Mouse (Mus musculus) gastrocnemius, postnatal 25 days (tissue): Measurements from ENCODE around the gene Serp2. TPM values are rescaled to one million over a fixed set of nuclear protein-coding genes. Genes with fewer than 3 reads are reported as not detected.
"Not testable (repeated sequence)": the region's sequence is repeated elsewhere in the genome, so short reads cannot be mapped to it uniquely, and the experiment has no call there.

Source experiments
- DNase-seq: peaks from one replicate; pipeline ENCODE4 v3.0.0; 2022
- total RNA-seq, 2 experiments: library from RNA; stranded (reverse); gene quantifications; 1 replicate in 1 of 2; 2 replicates in 1 of 2; pipeline ENCODE4 v1.2.3; 2021

The Serp2 gene
- total RNA-seq, 2 experiments from 2014 or later: 0.64 to 0.94 TPM

DNA sequence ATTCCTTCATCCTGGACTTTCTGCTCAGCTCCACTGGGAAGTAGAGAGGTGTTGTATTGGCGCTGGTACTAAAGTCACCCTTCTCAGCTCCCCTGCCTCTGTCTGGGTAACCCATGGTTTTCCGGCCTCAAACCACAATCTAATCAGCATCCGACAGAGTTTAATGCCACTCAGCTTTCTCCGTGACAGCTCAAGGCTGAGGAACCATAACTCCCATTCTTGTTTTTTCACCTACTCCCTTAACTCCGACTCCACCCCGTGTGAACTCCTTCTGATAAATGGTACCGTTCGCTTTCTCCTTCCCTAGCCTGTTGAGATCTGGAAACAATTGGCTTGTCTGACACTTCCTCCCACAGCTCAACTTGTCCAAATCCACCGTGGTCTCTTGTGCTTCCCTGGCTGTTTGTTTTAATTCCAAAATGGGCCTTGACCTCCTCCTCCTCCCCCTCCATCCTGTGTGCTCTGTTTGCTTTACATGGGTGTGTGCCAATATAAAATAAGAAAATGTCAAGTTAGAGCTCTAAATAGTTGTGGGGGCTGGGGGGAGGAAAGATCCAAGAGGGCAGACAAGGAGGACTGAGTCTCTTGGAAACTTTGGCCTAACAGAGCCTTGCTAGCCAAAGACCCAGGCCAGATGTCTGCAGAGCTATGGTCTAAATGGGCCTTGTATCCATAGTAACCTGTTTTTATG is 12.7 kb upstream of the Serp2 start:
- no peak for DNase-seq

GRCm38 (mm10) chr14:76568548-76568947 is 11.9 kb upstream of the Serp2 start:
- no peak for DNase-seq

DNA sequence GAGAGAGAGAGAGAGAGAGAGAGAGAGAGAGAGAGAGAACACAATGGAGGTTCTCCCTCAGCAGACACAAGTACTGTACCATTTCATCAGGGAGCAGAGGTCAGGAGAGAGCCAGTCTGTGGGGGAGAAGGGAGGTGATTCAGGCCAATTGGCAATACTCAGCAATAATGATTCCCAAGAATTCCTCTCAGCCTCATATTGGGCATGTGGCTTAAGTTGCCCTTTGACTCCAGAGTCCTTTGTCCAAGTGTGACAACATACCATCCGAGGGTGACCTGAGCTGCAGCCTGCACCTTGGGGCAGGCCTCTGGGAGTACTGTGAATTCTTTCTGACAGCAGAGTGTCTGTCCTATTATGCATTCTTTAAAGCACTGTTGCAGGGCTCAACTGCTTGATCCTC is 10.6 kb upstream of the Serp2 start:
- no peak for DNase-seq

GRCm38 (mm10) chr14:76566711-76567110 is 10.0 kb upstream of the Serp2 start:
- no peak for DNase-seq

DNA sequence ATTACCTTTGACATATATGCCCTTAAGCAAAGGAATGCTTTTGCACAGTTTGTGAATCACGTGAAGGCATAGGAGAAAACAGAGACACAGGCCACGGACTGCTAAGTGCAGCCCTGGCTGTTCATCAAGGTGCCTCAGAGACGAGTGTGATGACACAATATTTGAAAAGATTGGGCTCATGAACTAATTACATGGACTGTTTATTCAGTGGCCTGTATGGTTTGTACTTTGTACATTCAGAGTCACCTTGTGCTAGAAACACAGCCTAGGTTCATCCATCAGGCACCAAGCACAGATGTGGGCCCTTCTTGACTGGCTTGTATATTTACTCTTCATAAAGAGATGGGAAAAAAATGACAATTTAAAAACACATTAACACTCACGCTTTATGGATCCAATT is 9.5 kb upstream of the Serp2 start:
- no peak for DNase-seq

GRCm38 (mm10) chr14:76559208-76559607 is 2.5 kb upstream of the Serp2 start:
- DNase-seq: no peak

GRCm38 (mm10) chr14:76558171-76558570 is 1.5 kb upstream of the Serp2 start:
- not testable (repeated sequence) for DNase-seq

DNA sequence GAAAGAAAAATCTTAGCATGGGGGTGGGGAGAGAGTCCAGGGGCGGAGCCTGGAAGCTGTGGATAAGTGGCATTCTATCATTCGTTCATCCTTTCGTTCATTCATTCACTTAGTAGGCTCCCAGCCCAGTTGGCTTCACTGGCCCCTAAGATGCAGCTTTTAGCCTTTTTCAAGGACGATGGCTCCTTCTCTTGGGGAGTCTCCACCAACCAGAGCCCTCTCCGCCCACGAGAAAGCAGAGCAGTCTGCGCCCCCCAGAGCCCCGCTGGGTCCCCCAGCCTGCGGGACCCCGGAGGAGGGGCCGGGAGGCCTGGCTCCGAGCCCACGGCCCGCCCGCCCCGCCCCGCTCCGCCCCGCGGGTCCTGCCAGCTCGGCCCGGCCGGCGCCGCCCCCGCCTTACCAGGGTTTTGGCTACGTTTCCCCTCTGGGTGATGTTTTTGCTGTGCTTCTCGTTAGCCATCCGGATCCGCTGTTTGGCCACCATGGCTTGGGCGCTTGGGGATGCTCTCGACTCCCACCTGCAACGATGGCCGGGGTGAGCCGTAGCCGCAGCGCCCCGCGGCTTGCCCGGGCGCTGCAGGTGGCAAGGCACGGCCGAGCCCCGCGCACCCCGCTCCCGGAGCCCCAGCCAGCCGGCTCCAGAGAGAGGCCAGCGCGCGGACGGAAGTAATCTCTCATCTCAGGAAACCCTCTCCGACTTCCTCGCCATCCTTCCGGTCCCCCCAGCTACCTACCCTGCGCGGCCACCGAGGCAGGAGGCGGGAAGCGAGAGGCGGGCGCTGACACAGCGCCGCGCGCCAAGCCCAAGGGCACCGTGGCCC is 448 bp downstream of the Serp2 start:
- peak; percentile 58 for DNase-seq

GRCm38 (mm10) chr14:76555263-76556030 is 1.2 kb downstream of the Serp2 start:
- no peak for DNase-seq

- no peak for DNase-seq
Observed at GRCm38 (mm10) chr14:76544136-76544535, 12.6 kb downstream of the Serp2 start.

- DNase-seq: no peak
Observed at GRCm38 (mm10) chr14:76541341-76541740, 15.3 kb downstream of the Serp2 start.

- DNase-seq: no peak
Observed at GRCm38 (mm10) chr14:76540005-76540670, 16.6 kb downstream of the Serp2 start.

DNA sequence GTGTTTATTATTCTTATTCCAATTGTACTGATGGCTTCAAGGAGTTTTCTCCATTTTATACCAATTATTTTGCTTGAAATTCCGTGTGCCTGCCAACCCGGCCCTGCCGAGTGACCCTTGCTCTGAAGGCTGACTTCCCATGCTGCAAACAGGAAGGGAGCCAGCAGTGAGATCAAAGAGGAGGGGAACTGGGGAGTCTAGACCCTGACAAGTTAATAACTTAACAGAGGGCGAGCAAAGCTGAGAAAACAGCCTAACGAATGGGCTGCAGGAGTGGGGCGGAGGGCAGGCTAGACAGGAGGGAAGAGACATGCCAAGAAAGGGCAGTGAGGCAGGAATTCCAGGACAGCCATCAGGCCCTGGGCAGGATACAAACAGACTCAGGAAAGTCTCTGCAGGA is 19.8 kb downstream of the Serp2 start:
- no peak for DNase-seq

DNA sequence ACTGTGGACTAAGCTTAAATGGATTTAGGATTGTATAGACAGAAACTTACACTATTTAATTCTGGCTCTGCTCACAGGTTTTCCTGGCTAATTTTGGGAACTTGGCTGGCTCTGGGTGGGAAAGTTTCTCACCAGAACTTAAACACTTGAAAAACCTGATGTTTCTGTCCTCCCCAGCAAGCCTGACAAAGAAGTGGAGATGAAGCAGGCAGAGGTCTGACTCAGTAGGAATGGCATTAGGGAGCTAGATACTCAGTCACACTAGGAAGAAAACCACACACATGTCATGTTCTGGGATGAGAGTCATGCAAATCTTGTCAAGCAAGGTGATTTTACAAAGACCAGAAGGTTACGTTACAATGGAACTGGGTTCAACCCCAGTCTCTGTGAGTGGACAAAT is 21.6 kb downstream of the Serp2 start:
- DNase-seq: no peak

GRCm38 (mm10) chr14:76533170-76533815 is 23.4 kb downstream of the Serp2 start:
- DNase-seq: no peak

GRCm38 (mm10) chr14:76532257-76533169 is 24.2 kb downstream of the Serp2 start:
- no peak for DNase-seq

DNA sequence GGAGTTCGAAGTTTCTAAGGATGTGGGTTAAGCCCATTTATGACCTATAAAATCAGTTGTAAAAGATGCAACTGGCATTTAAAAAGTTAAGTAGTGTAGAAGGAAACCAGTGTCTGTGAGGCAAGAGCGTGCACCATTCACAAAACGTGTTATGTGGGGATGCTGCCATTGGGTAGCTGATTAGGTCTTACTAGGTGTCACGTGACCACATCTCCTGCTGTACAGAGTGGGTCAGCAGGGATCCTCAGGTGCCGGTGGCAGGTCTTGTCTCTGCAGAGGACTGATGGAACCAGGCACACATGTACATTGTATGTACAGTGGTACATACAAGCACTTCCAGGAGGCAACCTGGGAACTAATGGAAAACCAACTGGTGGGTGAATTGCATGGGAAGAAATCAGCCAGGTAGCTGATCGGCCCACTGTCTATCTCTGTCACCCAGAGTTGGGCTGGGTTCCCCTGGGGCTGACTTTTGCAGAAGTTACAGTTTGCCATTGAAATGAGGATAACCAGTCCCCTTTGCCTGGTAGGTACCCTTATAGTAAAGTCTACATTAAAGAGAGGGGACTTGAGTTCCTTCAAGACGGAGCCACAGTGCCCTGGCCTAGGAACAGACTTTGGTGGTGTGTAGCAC is 25.5 kb downstream of the Serp2 start:
- no peak for DNase-seq

- peak; percentile 40 for DNase-seq
Observed at GRCm38 (mm10) chr14:76528641-76529040, 28.0 kb downstream of the Serp2 start.

- DNase-seq: no peak
Observed at GRCm38 (mm10) chr14:76527758-76528313, 28.9 kb downstream of the Serp2 start.
